Mouse (Mus musculus): Measurements from ENCODE around the gene Olfr49. TPM values are rescaled to one million over a fixed set of nuclear protein-coding genes. Genes with fewer than 3 reads are reported as not detected.

Olfr49 gene
- polyA plus RNA-seq, 1 experiment from 2014 or later: 0.12 TPM

- no peak for ATAC-seq (ENCODE audit: insufficient number of reproducible peaks, insufficient read depth, low FRiP score, low read depth)
- Histone ChIP-seq H3K36me3 (ENCODE audit: control insufficient read depth, insufficient read depth, low read length) (peaks cover 42% of the 10 kb centered on the region), H3K4me2 (ENCODE audit: low read length) (no peak overlapping the region), H3K9me3 (ENCODE audit: control insufficient read depth, low read length) (no peaks in the 10 kb centered on the region), H3K27me3 (ENCODE audit: control insufficient read depth, insufficient read depth, low read length) (no peaks in the 10 kb centered on the region), H3K4me3 (ENCODE audit: control insufficient read depth in 1 of 2, insufficient read depth in 1 of 2, low read depth in 1 of 2, low read length in 2 of 2) (no peak overlapping the region), H3K27ac (replicated peaks in 1 of 2; ENCODE audit: control insufficient read depth in 1 of 2, insufficient read depth in 1 of 2, low read depth in 2 of 2, low read length in 2 of 2) (no peak overlapping the region), H3K4me1 (ENCODE audit: control insufficient read depth in 2 of 2, insufficient read depth in 2 of 2, low read length in 2 of 2) (peaks cover 0 to 1% of the 10 kb centered on the region in 2 experiments; a peak in 3 of 4 replicates), H3K9ac (ENCODE audit: low read length) (no peak overlapping the region)
- WGBS: 91% methylated on average over 3 of the region's 3 CpGs
Observed at GRCm38 (mm10) chr14:54270413-54270812, 14.3 kb downstream of the Olfr49 start.

- no peak for ATAC-seq (ENCODE audit: insufficient number of reproducible peaks, insufficient read depth, low FRiP score, low read depth)
- Histone ChIP-seq H3K9ac (ENCODE audit: low read length) (no peak overlapping the region), H3K4me2 (ENCODE audit: low read length) (no peak overlapping the region), H3K4me1 (ENCODE audit: control insufficient read depth in 2 of 2, insufficient read depth in 2 of 2, low read length in 2 of 2) (peaks cover 2 to 4% of the 10 kb centered on the region in 2 experiments; a peak in 3 of 4 replicates), H3K27ac (replicated peaks in 1 of 2; ENCODE audit: control insufficient read depth in 1 of 2, insufficient read depth in 1 of 2, low read depth in 2 of 2, low read length in 2 of 2) (no peak overlapping the region), H3K4me3 (ENCODE audit: control insufficient read depth in 1 of 2, insufficient read depth in 1 of 2, low read depth in 1 of 2, low read length in 2 of 2) (no peak overlapping the region), H3K9me3 (ENCODE audit: control insufficient read depth, low read length) (no peaks in the 10 kb centered on the region), H3K36me3 (ENCODE audit: control insufficient read depth, insufficient read depth, low read length) (peaks cover 48% of the 10 kb centered on the region), H3K27me3 (ENCODE audit: control insufficient read depth, insufficient read depth, low read length) (no peaks in the 10 kb centered on the region)
- WGBS: 95% methylated on average over 3 of the region's 3 CpGs
Observed at GRCm38 (mm10) chr14:54269566-54269965, 15.2 kb downstream of the Olfr49 start.

GRCm38 (mm10) chr14:54267966-54268365 is 16.8 kb downstream of the Olfr49 start:
- Histone ChIP-seq H3K9me3 (ENCODE audit: control insufficient read depth, low read length) (no peaks in the 10 kb centered on the region), H3K36me3 (ENCODE audit: control insufficient read depth, insufficient read depth, low read length) (peaks cover 63% of the 10 kb centered on the region), H3K4me1 (ENCODE audit: control insufficient read depth in 2 of 2, insufficient read depth in 2 of 2, low read length in 2 of 2) (peaks cover 6 to 8% of the 10 kb centered on the region in 2 experiments; a peak in 3 of 4 replicates), H3K27ac (replicated peaks in 1 of 2; ENCODE audit: control insufficient read depth in 1 of 2, insufficient read depth in 1 of 2, low read depth in 2 of 2, low read length in 2 of 2) (no peak overlapping the region), H3K4me3 (ENCODE audit: control insufficient read depth in 1 of 2, insufficient read depth in 1 of 2, low read depth in 1 of 2, low read length in 2 of 2) (no peak overlapping the region), H3K4me2 (ENCODE audit: low read length) (no peak overlapping the region), H3K9ac (ENCODE audit: low read length) (no peak overlapping the region), H3K27me3 (ENCODE audit: control insufficient read depth, insufficient read depth, low read length) (no peaks in the 10 kb centered on the region)
- no peak for ATAC-seq (ENCODE audit: insufficient number of reproducible peaks, insufficient read depth, low FRiP score, low read depth)
- WGBS: 87% methylated on average over 10 of the region's 10 CpGs

DNA sequence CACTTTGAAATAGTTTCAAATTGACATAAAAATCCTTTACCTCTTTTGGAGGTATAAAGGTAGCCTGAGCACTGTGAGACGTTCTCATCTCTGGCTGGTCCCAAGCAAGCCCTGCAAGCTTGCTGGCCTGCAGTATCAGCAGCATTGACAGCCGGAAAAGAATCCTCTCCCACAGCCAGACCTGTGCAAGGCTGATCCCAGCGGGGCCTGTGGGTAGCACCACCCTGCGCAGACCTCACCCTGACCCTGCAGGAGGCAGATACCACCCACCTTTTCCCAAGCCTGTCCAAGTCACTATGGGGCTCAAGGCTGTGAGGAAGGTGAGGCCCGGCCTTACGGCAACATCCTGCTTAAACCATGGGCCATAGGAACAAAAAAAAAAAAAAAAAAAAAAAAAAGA is 18.8 kb downstream of the Olfr49 start:
- Histone ChIP-seq H3K9ac (ENCODE audit: low read length) (no peak overlapping the region), H3K4me1 (ENCODE audit: control insufficient read depth in 2 of 2, insufficient read depth in 2 of 2, low read length in 2 of 2) (peaks cover 6 to 8% of the 10 kb centered on the region in 2 experiments; a peak in 3 of 4 replicates), H3K4me3 (ENCODE audit: control insufficient read depth in 1 of 2, insufficient read depth in 1 of 2, low read depth in 1 of 2, low read length in 2 of 2) (no peak overlapping the region), H3K36me3 (ENCODE audit: control insufficient read depth, insufficient read depth, low read length) (peaks cover 79% of the 10 kb centered on the region), H3K27me3 (ENCODE audit: control insufficient read depth, insufficient read depth, low read length) (no peaks in the 10 kb centered on the region), H3K9me3 (ENCODE audit: control insufficient read depth, low read length) (no peaks in the 10 kb centered on the region), H3K4me2 (ENCODE audit: low read length) (no peak overlapping the region), H3K27ac (replicated peaks in 1 of 2; ENCODE audit: control insufficient read depth in 1 of 2, insufficient read depth in 1 of 2, low read depth in 2 of 2, low read length in 2 of 2) (no peak overlapping the region)
- no peak for ATAC-seq (ENCODE audit: insufficient number of reproducible peaks, insufficient read depth, low FRiP score, low read depth)
- WGBS: 73% methylated on average over 6 of the region's 6 CpGs

GRCm38 (mm10) chr14:54265093-54265492 is 19.6 kb downstream of the Olfr49 start:
- peaks cover 12 to 16% of the 10 kb centered on the region in 2 experiments for H3K4me1 ChIP-seq (ENCODE audit: control insufficient read depth in 2 of 2, insufficient read depth in 2 of 2, low read length in 2 of 2)
- peak overlapping the region; percentile 72 to 80 for H3K27ac ChIP-seq (replicated peaks in 1 of 2; ENCODE audit: control insufficient read depth in 1 of 2, insufficient read depth in 1 of 2, low read depth in 2 of 2, low read length in 2 of 2)
- WGBS: 37% methylated on average over 10 of the region's 10 CpGs
- no peaks in the 10 kb centered on the region for H3K9me3 ChIP-seq (ENCODE audit: control insufficient read depth, low read length)
- peak overlapping the region; percentile 62 for H3K9ac ChIP-seq (ENCODE audit: low read length)
- peak overlapping the region; percentile 51 for H3K4me2 ChIP-seq (ENCODE audit: low read length)
- H3K36me3 ChIP-seq (ENCODE audit: control insufficient read depth, insufficient read depth, low read length): peaks cover 79% of the 10 kb centered on the region
- H3K27me3 ChIP-seq (ENCODE audit: control insufficient read depth, insufficient read depth, low read length): no peaks in the 10 kb centered on the region
- H3K4me3 ChIP-seq (ENCODE audit: control insufficient read depth in 1 of 2, insufficient read depth in 1 of 2, low read depth in 1 of 2, low read length in 2 of 2): peak overlapping the region; percentile 6 to 15; a peak in 1 of 4 replicates
- ATAC-seq (ENCODE audit: insufficient number of reproducible peaks, insufficient read depth, low FRiP score, low read depth): peak; percentile 78; the same call in 1 of the 2 replicates

DNA sequence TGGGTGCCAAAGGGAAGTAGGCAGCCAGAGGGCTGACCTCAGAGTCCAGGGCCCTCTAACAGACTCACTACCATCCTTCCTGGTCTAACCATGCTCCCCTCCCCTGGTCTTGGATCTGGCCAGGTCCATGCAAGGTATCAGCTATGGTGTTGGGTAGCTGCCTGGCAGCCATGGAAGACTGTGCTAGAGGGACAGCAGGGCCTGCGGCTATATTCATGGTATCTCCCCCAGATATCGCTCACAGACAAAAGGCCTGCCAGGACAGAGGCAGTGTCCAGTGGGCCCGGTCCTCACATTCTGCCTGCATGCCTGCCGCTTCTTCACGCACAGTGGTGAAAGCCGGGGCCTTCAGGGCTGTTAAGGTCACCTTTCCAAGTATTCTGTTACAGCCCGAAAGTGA is 20.5 kb downstream of the Olfr49 start:
- peaks cover 16 to 22% of the 10 kb centered on the region in 2 experiments for H3K4me1 ChIP-seq (ENCODE audit: control insufficient read depth in 2 of 2, insufficient read depth in 2 of 2, low read length in 2 of 2)
- H3K4me3 ChIP-seq (ENCODE audit: control insufficient read depth in 1 of 2, insufficient read depth in 1 of 2, low read depth in 1 of 2, low read length in 2 of 2): no peak overlapping the region
- no peak for ATAC-seq (ENCODE audit: insufficient number of reproducible peaks, insufficient read depth, low FRiP score, low read depth)
- WGBS: 65% methylated on average over 7 of the region's 7 CpGs
- peaks cover 73% of the 10 kb centered on the region for H3K36me3 ChIP-seq (ENCODE audit: control insufficient read depth, insufficient read depth, low read length)
- no peak overlapping the region for H3K9ac ChIP-seq (ENCODE audit: low read length)
- H3K9me3 ChIP-seq (ENCODE audit: control insufficient read depth, low read length): no peaks in the 10 kb centered on the region
- no peaks in the 10 kb centered on the region for H3K27me3 ChIP-seq (ENCODE audit: control insufficient read depth, insufficient read depth, low read length)
- peak overlapping the region; percentile 60 to 80 for H3K27ac ChIP-seq (replicated peaks in 1 of 2; ENCODE audit: control insufficient read depth in 1 of 2, insufficient read depth in 1 of 2, low read depth in 2 of 2, low read length in 2 of 2)
- no peak overlapping the region for H3K4me2 ChIP-seq (ENCODE audit: low read length)

DNA sequence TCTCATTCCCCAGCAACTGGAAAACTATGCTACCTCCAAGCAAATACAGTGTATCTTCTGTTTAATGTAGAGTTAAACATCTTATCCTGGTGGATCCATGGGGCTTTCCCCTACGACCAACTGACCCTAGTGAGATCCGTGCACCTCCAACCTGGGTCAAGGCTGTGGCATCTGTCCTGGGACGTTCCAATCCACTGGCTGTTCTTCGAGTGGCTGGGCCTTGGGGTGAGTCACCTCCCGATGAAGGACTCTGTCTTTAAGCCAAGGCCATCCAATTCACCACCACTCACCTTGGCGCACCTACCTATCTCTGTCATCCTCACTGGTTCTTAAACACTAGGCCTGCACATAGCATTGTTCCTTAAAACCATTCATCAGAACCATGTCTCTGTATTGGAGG is 21.6 kb downstream of the Olfr49 start:
- Histone ChIP-seq H3K9ac (ENCODE audit: low read length) (no peak overlapping the region), H3K36me3 (ENCODE audit: control insufficient read depth, insufficient read depth, low read length) (peaks cover 62% of the 10 kb centered on the region), H3K4me1 (ENCODE audit: control insufficient read depth in 2 of 2, insufficient read depth in 2 of 2, low read length in 2 of 2) (peaks cover 19 to 22% of the 10 kb centered on the region in 2 experiments), H3K27ac (replicated peaks in 1 of 2; ENCODE audit: control insufficient read depth in 1 of 2, insufficient read depth in 1 of 2, low read depth in 2 of 2, low read length in 2 of 2) (no peak overlapping the region), H3K4me3 (ENCODE audit: control insufficient read depth in 1 of 2, insufficient read depth in 1 of 2, low read depth in 1 of 2, low read length in 2 of 2) (no peak overlapping the region), H3K4me2 (ENCODE audit: low read length) (no peak overlapping the region), H3K9me3 (ENCODE audit: control insufficient read depth, low read length) (no peaks in the 10 kb centered on the region), H3K27me3 (ENCODE audit: control insufficient read depth, insufficient read depth, low read length) (no peaks in the 10 kb centered on the region)
- WGBS: 87% methylated on average over 6 of the region's 6 CpGs
- ATAC-seq (ENCODE audit: insufficient number of reproducible peaks, insufficient read depth, low FRiP score, low read depth): no peak

DNA sequence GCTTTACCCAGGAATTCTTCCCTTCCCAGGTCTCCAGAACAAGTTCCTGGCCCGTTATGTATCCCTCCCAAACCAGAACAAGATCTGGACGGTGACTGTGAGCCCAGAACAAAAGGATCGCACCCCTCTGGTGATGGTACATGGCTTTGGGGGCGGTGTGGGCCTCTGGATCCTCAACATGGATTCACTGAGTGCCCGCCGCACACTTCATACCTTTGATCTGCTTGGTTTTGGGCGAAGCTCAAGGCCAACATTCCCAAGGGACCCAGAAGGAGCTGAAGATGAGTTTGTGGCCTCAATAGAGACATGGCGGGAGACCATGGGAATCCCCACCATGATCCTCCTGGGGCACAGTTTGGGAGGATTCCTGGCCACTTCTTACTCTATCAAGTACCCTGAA is 22.1 kb downstream of the Olfr49 start:
- Histone ChIP-seq H3K9me3 (ENCODE audit: control insufficient read depth, low read length) (no peaks in the 10 kb centered on the region), H3K27me3 (ENCODE audit: control insufficient read depth, insufficient read depth, low read length) (no peaks in the 10 kb centered on the region), H3K27ac (replicated peaks in 1 of 2; ENCODE audit: control insufficient read depth in 1 of 2, insufficient read depth in 1 of 2, low read depth in 2 of 2, low read length in 2 of 2) (no peak overlapping the region), H3K9ac (ENCODE audit: low read length) (no peak overlapping the region), H3K36me3 (ENCODE audit: control insufficient read depth, insufficient read depth, low read length) (peaks cover 57% of the 10 kb centered on the region), H3K4me1 (ENCODE audit: control insufficient read depth in 2 of 2, insufficient read depth in 2 of 2, low read length in 2 of 2) (peaks cover 19 to 22% of the 10 kb centered on the region in 2 experiments), H3K4me2 (ENCODE audit: low read length) (no peak overlapping the region), H3K4me3 (ENCODE audit: control insufficient read depth in 1 of 2, insufficient read depth in 1 of 2, low read depth in 1 of 2, low read length in 2 of 2) (no peak overlapping the region)
- WGBS: 92% methylated on average over 8 of the region's 8 CpGs
- ATAC-seq (ENCODE audit: insufficient number of reproducible peaks, insufficient read depth, low FRiP score, low read depth): no peak
